Mouse (Mus musculus) forelimb bud, embryonic 11.5 days (tissue): Measurements from ENCODE around the gene Hlf.

ENCODE experiments used
- DNase-seq: peaks from one replicate; pipeline ENCODE4 v3.0.0-alpha.2; 2012; ENCODE audit warnings: low read depth, low spot score

The Hlf gene

DNA sequence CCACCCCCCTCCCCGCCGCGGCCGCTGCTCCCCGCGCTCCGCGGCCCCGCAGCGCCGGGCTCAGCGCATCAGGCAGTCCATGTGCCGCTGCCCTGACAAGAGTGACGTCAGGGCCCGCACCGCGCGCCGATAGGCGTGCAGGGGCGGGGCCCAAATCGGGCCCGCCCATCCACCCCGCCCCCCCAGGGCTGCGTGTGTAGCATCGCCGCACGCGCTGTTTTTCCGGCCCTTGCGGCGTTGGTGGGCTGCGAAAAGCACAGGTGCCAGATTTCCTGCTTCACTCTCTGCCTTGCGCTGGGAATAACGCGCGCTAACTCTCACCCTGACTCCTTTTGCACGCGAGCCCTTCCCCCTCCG is at the start of gene Hlf:
Gene Hlf (minus strand): TSS at position 79 of the 357 bp plus-strand sequence.
- peak; percentile 95 for DNase-seq

- DNase-seq: no peak
These were observed 48.1 kb upstream of the Hlf start for GRCm38 (mm10) chr11:90438768-90439167.

DNA sequence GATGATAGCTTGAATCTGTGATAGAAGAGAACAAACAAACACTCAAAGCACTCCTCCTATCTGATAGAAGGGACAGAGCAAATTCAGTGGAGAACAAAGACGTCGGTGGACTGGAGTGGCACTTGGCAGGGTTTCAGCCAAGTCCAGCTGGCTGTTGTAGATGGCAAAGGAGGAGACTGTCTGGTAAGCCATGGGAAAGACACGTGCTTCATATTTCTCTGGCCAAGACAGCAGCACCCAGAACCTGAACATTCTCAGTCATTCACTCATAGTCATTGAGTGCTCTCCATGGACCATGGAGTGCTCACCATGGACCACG is 34.5 kb upstream of the Hlf start:
- DNase-seq: no peak

GRCm38 (mm10) chr11:90424334-90425206 is 33.9 kb upstream of the Hlf start:
- peak; percentile 60 for DNase-seq

DNA sequence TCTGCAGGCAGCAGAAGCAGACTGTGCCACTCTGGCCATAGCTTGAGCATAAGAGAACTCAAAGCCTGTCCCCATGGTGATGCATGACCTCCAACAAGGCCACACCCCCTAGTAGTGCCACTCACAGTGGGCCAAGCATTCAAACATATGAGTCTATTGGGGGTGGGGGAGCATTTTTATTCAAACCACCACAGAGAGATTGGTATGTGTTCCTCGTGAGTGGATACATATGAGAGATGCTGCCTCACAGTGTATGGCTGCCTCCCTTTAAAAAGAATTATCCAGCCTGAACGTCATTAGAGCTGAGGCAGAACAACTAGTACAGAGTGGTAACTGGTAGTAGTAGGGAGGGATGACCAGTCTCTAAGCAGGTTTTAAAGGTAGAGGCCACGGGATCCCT is 33.2 kb upstream of the Hlf start:
- no peak for DNase-seq

DNA sequence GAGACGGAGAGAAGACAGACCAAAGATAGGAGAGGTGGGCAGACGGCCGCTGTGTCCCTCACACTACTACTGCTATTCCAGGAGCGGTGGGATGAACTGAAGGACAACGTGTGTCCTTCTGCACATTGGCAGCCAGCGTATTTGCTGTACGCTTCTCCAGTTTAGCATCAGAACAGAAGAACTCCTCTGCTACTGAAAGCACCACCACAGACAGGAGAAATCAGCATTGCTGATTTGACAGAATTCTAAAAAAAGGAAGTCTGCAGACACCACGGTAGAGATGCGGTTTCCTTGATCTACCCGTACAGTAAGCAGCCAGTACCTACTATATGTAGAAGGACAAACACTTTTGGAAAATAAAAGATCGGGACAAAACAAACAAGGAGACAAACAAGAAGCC is 29.0 kb upstream of the Hlf start:
- DNase-seq: no peak

DNA sequence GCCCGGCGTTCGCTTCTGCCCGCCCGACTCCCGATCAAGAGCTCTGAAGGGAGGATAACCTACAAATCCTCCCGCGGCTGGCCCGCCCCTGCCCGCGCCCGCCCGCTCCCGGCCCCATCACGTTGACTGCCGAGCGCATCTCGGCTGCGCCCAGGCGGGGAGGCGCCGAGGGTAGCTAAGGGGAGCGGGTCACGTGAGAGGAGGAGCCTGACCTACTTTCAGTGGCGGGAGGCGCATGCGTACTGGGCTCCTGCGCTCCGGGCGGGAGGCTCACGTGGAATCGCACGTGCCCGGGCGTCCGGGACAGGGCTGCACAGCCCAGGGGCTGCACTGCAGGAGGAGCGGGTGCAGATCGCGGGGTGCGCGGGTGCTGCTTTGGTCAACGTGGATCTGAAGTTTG is 27.2 kb upstream of the Hlf start:
- DNase-seq: peak; percentile 92

GRCm38 (mm10) chr11:90417011-90417410 is 26.3 kb upstream of the Hlf start:
- no peak for DNase-seq

- DNase-seq: no peak
These were observed 8.2 kb upstream of the Hlf start for GRCm38 (mm10) chr11:90398850-90399249.

DNA sequence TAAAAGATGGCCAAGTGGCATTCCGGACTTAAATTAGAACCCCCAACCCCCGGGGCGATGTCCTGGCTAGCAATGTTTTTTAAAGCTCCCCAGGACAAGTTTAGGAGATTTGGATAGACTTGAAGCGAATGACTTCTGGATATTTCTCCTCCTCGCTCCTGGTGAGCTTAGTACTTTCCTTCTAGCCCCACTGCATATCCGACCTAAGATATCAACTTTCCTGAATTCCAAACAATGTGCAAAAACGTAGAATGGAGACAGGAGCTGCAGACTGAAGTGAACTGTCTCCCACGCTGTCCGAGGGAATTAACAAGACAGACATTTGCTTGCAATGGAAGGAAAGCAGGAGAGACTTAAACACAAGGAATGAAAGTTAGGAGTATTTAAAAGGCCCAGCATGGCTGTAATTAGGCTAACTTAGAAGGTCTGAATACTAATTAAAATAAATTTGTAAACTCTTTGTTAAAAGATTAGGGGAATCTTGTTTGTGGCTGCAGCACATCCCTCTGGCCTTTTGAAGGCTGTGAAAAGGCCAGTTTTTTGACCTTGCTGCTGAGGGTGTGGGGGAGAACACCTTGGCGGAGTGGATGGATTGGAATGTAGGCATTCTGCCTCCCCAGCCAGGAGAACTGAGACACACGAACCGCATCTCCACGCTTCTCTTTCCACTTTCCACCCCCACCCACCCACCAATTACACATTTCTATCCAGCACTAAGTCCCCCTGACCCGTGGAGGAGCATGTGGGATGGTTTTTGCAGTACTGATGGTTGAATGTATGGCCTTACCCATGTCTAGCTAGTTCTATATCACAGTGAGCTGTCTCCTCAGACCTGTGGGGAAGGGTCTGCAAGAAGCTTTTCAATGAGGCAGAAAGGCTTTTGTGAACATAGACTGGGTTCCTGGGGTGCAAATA is 833 bp upstream of the Hlf start:
- no peak for DNase-seq

GRCm38 (mm10) chr11:90389902-90390816 is 536 bp downstream of the Hlf start:
- no peak for DNase-seq

- no peak for DNase-seq
These were observed 1.4 kb downstream of the Hlf start for GRCm38 (mm10) chr11:90389174-90389901.

DNA sequence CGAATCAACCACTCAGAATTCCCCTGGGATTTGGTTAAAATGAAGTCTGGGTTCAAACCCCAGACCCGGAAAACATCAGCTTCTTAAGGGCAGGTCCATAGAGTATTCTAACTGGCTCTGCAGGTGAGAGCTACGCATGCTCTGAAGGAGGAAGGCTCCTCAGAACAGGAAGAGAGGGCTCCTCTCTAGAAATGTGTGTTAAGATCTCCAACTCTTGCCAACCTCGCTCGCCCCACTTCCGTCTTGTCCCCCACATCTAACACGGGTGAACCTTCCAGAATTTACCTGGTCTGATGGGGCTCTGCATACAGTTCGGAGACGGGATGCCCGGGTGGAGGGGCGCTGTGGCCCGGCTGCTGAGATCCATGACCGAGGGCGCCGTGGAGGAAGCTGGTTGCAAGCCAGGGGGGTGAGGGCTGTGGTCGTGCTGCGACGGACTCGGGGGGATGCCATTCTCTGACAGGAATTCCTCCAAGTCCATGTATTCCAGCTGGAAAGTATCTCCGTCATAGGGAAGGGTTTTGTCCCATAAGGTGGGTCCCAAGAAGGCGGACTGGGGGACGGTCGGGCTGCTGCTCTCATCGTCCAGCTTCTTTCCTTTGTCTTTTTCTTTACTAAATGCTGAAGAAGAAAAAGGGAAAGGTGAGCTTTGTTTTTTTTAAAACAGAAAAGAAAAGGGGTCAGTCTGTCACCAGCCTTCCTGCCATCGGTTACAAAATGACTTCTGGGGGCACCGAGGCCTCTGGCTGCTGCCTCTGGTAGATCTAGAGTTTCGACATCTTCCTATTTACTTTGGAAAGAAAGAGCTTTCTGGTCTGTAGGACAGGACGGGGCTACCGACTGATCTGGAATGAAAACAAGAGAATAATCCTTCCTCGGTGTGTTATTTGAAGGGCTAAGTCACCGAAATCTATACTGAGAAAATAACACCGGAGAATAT is 2.9 kb downstream of the Hlf start:
- no peak for DNase-seq

DNA sequence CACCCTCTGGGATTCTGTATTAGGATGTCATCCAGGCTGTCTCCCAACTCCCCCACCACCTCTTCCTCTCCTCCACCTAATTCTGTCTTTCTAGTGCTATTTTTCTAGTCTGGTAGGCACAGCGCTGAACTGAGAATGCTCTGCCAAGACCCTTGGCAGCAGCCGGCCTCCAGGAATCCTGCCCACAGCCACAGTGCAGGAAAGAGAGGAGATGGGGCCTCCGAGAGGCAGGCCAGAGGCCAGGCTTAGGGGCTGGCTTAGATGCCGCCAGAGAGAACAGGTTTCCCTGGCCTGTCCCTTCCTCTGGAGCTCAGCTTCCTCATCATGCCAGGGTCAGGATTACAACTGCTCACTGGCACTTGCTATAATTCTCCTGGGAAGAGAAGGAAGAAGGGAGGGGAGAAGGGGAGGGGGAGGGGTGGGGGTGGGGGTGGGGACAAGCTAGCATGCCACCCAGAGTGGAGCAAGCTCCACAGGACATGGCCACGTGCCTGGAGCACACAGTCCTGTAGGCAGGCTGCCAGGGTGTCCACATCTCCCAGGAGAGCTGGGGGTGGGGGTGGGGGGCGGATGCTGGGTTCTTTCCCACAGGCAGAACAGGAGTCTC is 8.6 kb downstream of the Hlf start:
- no peak for DNase-seq

- no peak for DNase-seq
These were observed 9.6 kb downstream of the Hlf start for GRCm38 (mm10) chr11:90381113-90381512.

DNA sequence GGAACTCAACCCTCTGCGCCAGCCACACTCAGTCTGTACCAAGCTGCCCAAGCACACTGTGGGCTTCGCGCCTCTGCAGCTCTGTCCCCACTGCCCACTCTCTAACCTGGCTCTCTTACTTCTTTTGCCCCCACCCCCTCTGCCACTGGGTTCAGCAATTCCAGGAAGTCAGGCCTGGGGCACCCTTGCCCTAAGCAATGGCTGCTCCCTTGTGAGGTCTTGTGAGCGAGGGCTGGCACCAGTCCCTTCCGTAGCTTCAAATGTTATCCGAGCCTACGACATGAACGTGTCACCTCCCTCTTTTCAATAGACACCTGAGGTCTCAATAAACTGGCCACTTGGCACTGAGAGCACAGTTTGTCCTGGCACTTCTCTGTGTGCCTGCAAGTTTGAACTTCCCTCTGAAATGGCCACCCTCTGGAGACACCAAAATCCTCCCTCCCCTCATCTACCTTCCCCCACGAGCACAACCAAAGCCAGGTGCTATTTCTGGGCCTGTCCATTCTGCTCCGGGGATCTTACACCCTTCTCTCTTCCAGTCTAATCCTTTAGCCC is 10.5 kb downstream of the Hlf start:
- no peak for DNase-seq

GRCm38 (mm10) chr11:90378008-90378407 is 12.7 kb downstream of the Hlf start:
- no peak for DNase-seq

- no peak for DNase-seq
These were observed 14.3 kb downstream of the Hlf start for GRCm38 (mm10) chr11:90376436-90376835.

DNA sequence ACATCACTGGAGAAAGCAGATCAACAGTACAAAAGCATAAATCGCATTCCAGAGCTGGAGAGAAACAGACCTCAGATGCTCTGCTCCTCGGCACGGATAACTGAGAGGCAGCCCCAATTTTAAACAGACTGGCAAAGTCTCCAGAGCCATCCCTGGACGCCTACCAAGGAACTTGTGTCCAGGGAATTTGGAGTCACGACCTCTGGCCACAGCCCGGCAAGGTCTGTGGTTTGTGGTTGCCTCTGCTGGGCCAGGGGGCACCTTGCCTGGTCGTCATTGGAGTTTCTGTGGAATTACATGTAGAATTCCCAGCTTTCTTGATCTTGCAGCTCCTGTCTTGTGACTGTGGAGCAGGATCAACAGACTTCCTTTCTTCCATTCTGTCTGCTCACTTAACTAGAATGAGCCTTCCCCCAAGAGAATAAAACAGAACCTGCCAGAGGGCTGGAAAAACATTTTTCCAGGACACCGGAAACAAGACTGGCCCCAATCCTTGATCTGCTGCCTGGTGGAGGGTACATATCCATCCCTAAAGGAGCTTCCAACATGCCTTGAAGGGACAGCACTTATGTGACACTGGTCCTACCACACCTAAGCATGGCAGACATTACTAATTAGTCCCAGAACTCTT is 19.1 kb downstream of the Hlf start:
- no peak for DNase-seq
